Mouse (Mus musculus): Measurements from ENCODE around the gene Crabp2.

- TF ChIP-seq TAL1 (IDR thresholded peaks at IDR 0.05; ENCODE audit: low read length) (no peak), ZMIZ1 (IDR thresholded peaks at IDR 0.05; ENCODE audit: low read depth, low read length) (no peak), MAX (IDR thresholded peaks at IDR 0.05; ENCODE audit: low read length) (no peak), CTCF (IDR thresholded peaks at IDR 0.05 in 2 of 3, conservative IDR thresholded peaks at IDR 0.05 in 1 of 3; ENCODE audit: control insufficient read depth in 1 of 3, insufficient read depth in 1 of 3, low read depth in 2 of 3, low read length in 3 of 3, poor library complexity in 1 of 3, severe bottlenecking in 1 of 3) (no peak), BHLHE40 (IDR thresholded peaks at IDR 0.05; ENCODE audit: borderline replicate concordance, low read depth, low read length) (no peak), ZC3H11A (IDR thresholded peaks at IDR 0.05; ENCODE audit: low read depth, low read length) (no peak), MAZ (IDR thresholded peaks at IDR 0.05; ENCODE audit: low read depth, low read length) (no peak), POLR2A (IDR thresholded peaks at IDR 0.05; ENCODE audit: control insufficient read depth in 1 of 2, insufficient read depth in 1 of 2, low read depth in 1 of 2, low read length in 2 of 2, poor library complexity in 1 of 2) (no peak), EP300 (IDR thresholded peaks at IDR 0.05; ENCODE audit: low read depth in 1 of 2, low read length in 2 of 2) (no peak)
Measured at GRCm38 (mm10) chr3:87999243-87999895, 50.9 kb downstream of the Crabp2 start.
